Mouse (Mus musculus): ENCODE data around the gene Ube3b. TPM values are rescaled to one million over a fixed set of nuclear protein-coding genes. Genes with fewer than 3 reads are reported as not detected.

Gene Ube3b
- total RNA-seq, 2 experiments from 2014 or later, result 98.2 to 98.3 TPM

DNA sequence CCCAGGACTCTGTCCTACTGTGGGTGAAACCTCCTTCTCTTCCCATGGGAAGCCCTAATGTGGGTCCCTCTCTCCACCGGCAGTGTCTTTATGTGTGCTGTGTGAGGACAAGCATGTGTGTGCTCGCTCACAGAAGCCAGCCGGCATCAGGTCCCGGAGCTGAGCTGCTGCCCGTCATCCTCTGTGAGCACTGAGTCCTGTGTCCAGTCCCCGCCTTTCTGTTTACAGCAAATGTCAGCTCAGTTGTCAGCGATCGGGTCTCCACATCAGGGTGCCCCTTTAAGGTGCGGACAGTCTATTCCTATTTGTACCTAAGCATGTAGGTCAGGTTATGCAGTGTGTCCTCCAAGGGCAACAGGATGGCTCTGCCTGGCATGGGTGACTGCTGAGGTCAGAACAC lies 6.8 kb upstream of the Ube3b start:
- no peak for DNase-seq

DNA sequence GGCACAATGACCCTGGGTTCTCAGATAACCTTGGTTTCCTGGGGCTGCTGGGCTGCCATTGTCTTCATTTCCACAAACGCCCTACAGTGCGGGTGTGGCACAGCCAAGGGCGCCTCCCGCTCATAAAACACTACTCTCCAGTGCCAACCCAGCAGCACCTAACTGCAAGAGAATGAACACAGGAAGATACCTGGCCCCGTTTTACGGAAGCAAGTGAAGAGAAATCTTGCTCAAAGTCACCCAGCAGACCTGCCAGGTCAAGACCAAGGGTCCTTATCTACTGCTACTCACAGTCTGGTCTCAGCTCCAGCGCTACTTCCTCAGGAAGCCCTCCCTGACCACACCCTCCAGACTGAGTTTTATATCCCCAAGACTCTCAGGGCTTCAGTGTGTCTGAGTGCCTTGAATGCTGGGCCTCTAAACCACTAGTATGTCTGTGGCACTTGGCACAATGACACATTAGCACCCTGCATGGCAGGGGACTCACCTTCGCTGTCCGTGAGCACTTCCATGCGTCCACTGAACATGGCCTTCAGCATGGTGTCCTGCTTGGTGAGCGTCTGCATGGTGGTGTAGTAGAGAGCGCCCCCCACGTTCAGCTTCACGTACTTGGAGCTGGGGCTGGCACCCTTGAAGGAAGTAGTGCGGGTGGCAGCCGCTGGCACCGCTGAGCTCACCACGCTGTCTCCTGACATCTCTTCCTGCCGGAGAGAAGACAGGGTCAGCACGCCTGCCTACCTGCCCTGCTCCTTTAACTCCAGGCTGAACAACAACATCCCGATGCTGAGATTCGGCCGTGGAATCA lies 5.8 kb upstream of the Ube3b start:
- DNase-seq, result peak; percentile 52 to 72

DNA sequence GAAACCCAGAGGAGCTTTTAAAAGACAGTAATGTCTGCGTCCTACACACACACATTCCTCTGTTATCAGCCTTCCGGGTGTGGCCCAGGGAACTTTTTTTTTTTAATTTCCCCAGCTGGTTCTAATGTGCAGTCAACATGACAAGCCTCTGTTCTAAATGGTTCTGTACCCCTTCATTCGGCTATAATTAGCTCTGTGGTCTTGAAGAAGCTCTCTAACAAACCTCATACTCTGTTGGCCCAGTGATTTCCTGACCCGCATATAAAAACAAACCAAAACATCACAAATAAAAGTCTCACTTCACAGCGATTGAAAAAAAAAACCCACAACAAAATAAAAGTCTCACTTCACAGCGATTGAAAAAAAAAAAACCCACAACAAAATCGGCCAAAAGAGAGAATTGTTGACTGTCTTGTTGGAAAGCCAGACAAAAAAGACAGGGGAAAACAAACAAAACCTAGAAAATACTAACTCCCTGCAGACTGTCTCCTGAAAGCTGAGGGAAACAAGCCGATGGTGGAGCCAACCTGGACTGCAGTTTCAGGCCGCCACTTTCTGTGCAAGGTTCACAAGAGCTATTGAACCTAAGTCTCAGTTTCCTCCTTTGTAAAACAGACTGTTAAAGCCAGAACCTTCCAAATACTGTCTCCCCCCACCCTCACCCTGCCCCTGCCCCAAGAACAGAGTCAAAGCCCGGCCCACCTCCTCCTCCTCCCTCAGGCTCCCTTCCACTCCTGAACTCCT lies 2.1 kb upstream of the Ube3b start:
- DNase-seq, result peak; percentile 55

DNA sequence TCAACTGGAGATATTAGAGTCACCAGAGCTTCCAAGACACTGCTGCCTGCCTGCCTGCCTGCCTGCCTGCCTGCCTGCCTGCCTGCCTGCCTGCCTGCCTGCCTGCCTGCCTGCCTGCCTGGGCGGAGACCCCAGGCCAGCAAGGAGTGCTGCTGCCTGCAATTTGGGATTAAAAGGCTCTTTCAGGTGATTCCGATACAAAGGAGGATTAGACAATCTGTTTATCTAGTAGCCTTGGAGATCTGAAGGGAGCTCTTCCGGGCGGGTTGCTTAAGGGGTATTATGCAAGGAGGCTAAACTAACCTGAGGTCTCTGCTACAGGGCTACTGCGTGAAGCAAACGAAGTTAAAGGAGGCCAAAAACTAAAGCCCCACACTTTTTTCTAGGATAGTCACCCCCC lies 1.5 kb upstream of the Ube3b start:
- DNase-seq, result peak in 1 of 2 experiments; percentile 46

DNA sequence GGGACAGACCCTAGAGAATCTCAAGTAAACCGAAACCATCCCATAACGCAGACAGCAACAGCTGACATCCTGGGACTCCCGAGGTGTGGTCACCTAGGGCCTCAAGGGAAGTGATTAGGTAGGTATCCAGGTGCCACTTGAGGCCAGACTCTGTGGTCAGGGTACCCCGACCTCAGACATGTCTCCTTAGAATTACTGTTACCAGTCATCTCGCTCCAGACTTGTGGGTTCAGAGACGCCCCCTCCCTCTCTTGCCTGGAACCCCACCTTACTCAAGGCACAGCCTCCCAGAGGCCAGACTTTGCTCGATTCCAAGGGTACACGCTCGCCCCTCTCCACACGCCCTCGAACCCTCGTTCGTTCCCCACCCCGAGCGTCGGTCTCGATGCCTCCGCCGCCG lies 644 bp upstream of the Ube3b start:
- DNase-seq, result peak in 1 of 2 experiments; percentile 45

DNA sequence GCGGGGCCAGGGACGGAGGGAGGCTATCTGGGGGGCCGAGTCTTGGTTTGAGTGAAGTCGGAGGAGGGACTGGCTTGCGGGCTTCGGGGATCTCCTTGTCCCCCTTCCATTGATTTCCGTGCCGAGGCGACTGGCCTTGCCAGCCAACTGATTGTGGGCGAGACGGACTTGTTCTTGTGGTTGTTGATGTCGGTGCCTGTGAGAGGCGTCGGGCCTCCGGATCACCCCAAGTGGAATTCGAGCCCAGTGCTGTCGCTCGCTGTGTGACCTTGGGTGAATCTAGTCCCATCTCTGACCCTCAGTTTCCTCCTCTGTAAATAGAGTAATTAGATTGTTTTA lies 575 bp downstream of the Ube3b start:
- DNase-seq, result no peak

DNA sequence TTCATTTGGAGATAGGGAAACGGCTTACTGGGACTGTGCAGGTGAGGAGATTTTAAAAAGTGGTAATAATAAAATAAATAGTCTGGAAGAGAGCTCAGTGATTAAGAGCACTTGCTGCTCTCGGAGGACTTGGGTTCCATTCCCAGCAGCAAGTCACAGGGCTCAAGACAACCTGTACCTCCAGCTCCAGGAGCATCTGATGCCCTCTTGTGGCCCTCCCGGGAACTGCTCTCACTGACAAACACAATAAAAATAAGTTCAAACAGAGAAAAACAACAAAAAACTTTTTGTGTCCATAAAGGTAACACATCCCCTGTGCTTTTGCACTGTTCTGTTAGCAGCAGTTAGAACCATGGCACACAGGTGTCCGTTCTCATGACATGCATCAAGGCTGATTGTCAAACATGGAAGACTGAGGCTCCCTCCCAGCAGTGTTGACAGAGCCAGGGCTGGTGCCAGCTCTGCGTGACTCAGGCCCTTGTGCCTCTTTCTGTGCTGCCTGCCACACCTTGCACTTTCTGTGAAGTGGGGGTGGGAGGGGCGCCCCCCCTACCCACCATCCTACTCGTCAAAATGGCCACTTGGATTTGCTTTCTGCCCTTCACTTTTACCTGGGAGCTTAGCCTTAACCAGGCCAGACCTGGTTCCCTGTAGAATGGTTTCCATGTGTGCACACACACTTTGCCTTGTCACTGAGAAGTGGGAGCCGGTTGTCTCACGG lies 2.9 kb downstream of the Ube3b start:
- peak in 1 of 2 experiments; percentile 61 for DNase-seq

DNA sequence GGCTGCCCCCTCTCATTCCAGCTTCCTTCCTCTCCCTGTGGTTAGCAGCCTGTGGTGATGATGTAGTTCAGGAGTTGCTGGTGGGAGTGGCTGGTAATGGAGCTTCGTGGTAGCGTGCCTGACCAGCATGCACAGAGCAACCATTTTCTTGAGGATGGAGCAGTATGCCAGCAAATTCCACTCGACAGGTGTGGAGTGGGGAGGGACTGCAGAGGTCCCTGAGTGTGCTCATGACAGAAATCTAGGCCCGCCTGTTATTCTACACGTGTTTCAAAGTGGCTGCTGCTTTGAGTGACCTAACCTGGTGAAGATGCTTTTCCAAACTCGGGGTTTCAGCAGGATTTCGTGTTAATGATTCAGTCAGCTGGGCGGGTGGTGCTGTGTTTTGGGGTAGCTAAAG lies 4.0 kb downstream of the Ube3b start:
- DNase-seq, result no peak

DNA sequence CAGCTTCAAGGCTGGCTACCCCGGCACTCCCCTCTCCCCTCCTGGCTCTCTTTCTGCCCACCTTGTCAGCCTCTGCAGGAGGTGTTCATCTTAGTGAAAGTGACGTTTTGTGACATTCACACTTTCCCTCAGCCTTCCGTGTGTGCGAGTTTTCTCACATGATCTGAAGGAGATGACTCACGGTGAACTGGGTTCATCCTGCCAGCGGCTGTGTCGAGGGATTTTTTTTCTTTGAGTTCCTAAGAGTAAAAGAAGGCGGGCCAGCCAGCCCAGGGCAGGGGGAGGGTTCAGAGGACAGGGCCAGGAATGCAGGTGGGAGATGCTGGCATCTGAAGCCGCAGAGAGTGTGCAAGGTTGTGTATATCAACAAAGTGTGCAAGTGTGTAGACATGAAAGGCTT lies 12.8 kb downstream of the Ube3b start:
- DNase-seq, result no peak

DNA sequence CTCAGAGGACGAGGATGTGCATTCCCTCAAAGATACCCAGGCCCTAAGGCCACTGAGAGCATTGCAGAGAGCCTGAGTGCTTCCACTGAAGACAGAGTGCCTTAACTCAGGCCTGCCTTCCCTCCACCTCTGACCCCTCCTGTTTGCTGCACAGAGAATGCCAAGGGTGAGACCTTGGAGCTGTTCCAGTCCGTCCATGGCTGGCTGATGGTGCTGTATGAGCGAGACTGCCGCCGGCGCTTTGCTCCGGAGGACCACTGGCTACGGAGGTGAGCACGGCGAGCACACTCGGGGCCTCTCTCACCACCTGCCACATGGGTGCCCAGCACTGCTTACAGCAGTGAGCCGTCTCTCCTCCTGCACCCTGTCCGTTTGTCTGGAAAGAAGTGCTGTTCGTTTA lies 26.2 kb downstream of the Ube3b start:
- DNase-seq, result no peak

DNA sequence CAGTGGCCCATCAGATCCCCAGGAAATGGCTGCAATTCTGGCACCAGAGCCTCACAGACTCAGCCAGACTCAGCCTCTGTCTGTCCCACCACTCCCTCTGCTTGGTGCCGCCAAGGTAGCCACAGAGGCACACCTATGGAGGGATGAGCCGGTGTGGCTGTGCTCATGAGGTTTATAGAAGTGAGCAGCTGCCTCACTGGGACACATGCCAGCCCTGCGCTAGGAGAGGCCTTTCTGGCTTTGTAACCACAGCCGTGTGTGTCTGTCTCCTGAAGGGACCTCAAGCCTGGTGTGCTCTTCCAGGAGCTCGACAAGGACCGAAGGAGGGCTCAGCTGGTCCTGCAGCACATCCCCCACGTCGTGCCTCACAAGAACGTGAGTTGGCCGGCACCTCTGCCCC lies 26.9 kb downstream of the Ube3b start:
- DNase-seq, result no peak

DNA sequence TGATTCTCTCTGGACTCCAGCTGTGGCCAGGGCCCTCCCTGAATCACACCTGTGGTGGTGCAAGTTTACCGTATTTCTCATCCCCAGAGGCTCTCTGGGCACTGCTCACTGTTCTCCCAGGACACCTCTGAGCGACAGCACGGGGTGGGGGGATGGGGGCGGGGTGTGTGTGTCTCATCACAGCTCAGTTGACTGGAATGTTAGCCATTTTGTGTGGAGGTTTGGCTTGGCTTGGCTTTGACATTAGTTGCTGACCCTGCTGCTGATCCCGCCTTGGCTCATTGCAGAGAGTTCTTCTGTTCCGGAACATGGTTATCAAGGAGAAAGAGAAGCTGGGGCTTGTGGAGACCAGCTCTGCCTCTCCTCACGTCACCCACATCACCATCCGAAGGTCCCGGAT lies 27.4 kb downstream of the Ube3b start:
- DNase-seq, result no peak

DNA sequence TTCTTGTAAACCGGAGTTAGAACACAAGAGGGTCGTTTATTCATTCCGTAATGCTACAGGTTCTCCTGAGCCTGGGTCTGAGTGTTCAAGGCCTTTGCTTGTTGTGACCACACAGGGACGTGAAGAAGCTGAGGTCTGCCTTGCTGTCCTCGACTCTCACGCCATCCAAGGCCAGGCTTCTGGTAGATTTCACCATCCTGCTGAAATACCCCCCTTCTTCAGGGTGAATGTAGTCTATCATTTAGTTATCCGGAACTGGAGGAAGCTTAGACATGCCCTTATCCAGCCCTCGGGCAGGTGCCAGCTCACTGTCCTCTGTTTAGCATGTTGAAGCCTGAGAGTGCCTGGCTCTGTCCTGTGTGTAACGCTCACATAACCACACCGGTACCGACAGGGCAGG lies 28.4 kb downstream of the Ube3b start:
- DNase-seq, result no peak

- no peak for DNase-seq
Measured at GRCm38 (mm10) chr5:114410429-114410828, 30.0 kb downstream of the Ube3b start.

DNA sequence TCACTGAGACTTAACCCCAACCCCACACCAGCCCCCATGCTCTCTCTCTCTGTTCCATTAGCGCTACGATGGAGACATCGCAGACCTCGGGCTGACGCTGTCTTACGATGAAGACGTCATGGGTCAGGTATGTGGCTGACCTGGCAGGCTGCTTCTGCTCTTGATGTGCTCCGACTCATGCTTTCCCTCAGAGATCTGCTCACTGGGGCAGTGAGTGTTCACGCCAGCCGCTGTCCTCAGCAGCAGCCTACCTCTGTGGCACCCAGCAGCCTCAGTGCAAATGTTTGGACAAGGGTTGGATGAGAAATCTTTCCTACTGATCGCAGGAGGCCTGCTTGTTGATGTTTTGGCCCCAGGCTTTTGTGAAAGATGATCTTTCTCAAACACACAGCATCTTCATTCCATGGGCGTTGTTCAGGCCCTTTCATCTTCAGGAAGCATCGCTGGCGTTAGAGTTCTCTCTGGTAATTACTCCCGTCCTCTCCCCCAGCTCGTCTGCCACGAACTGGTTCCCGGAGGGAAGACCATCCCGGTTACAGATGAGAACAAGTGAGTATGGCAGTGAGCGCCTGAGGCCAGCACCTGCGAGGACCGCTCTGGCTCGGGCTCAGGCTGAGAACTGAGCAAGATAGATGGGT lies 32.1 kb downstream of the Ube3b start:
- DNase-seq, result no peak

DNA sequence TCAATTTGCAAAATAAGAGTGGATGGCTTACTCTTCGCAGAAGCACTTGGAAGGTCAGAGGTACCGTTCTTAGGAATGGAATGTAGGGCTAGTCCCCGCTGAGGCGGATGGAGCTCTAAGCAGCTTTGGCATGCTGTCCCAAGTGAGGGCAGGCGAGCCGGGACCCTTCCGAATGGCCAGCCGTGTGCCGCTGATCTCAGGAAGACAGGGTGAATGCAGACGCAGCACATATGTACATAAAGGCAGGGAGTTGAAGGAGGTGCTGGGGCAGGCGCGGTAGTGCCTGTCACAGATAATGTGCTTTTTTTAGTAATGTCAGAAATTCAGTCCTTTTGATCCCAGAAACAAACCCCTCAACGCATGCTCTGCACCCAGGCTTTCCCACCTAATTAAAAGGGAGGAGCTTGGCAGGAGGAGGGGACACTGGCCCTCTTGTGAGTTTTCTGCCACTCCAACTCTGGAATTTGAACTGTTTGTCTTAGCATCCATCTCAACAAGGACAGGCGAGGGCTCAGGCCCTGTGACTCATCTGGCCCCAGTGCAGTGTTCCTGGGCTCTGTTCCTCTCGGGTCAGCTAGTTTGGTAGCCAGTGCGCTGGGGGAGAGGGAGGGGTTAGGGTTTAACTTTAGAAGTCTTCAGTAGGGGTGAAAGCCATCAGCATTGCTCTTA lies 32.8 kb downstream of the Ube3b start:
- peak; percentile 56 to 72 for DNase-seq

DNA sequence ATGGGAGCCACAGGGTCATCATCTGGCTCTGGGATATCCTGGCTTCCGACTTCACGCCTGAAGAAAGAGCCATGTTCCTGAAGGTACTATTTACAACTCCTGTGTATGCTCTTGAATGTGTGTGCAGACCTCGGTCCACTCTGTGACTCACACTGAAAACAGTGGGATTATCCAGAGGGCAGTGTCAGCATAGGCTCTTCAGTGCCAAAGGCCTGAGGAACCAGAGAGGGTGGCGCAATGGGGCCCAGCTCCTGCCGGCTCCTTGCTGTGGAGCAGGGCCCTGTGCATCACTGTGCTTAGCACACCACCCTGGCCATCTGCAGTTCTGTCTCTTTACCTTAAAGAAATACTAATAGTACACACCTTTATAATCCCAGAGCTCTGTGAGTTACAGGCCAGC lies 35.2 kb downstream of the Ube3b start:
- DNase-seq, result no peak

DNA sequence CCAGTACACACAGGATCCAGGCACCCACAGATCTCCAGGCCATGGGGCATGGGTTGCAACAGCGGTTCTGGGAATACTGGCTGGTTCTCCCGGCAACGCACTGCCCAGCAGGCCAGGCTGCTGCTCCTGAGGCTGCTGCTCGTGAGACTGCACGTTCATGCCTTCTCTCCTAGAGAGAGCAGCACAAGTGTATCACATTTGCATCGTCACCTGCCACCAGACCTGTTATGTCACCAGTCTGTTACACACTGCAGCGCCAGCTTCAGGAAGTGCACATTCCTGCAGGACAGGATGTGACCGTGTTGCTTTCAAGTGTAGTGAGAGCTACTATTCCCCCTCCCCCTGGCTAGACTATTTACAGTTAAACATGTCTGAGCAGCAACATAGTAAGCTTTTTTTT lies 36.4 kb downstream of the Ube3b start:
- no peak for DNase-seq

GRCm38 (mm10) chr5:114418541-114418940 lies 38.1 kb downstream of the Ube3b start:
- peak in 1 of 2 experiments; percentile 21 for DNase-seq

GRCm38 (mm10) chr5:114421561-114422298 lies 41.3 kb downstream of the Ube3b start:
- DNase-seq, result peak; percentile 20 to 35

DNA sequence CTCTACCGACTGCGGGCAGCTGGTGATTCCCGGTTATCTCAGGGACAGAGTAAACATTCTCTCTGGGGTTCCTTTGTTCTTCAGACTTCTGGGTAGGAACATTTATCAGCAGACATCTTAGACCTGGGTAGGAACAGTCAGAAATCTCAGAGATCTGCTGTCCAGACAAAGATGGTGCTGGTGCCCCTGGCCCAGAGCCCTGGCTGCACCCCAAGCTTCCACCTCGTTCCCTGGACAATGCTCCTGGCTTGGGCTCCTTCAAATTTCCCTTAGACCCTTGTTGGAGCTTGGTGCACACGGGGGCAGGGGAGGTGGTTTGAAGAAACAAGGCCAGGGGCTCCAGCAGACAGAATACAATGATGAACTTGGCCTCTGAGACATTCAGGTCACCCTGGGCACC lies 42.2 kb downstream of the Ube3b start:
- no peak for DNase-seq

All from heart, adult 18-20 months (tissue).